Mouse (Mus musculus): Measurements from ENCODE around the gene Olfr324. TPM values are rescaled to one million over a fixed set of nuclear protein-coding genes. Genes with fewer than 3 reads are reported as not detected.

Olfr324 gene
- total RNA-seq (2021), result not detected
- long read RNA-seq, experiment 1, result 0 reads
- long read RNA-seq, experiment 2, result 0 reads

GRCm38 (mm10) chr11:58594814-58595213, at the start of gene Olfr324:
Gene Olfr324 (plus strand): TSS chr11:58595114.
- no peak for TF ChIP-seq CTCF (conservative IDR thresholded peaks at IDR 0.05)
- Histone ChIP-seq H3K27ac (no peak within 1 kb of the TSS), H3K4me3 (no peak within 1 kb of the TSS)
- DNase-seq (ENCODE audit: low spot score in 2 of 2), result no peak

- H3K4me3 ChIP-seq, result no peak within 1 kb of the TSS
- TF ChIP-seq CTCF (conservative IDR thresholded peaks at IDR 0.05), result no peak
- DNase-seq (ENCODE audit: low spot score in 2 of 2), result no peak
- H3K27ac ChIP-seq, result no peak within 1 kb of the TSS
Measured at GRCm38 (mm10) chr11:58546322-58546721, 48.6 kb upstream of the Olfr324 start, which contains the start of gene Olfr329-ps. Gene Olfr329-ps (minus strand): TSS chr11:58546422.

- no peak for TF ChIP-seq CTCF (conservative IDR thresholded peaks at IDR 0.05)
- no peak within 1 kb of the TSS for H3K27ac ChIP-seq
- no peak for DNase-seq (ENCODE audit: low spot score in 2 of 2)
- H3K4me3 ChIP-seq, result no peak within 1 kb of the TSS
Measured at GRCm38 (mm10) chr11:58555536-58555935, 39.4 kb upstream of the Olfr324 start, which contains the start of gene Olfr328. Gene Olfr328 (minus strand): TSS chr11:58555636.

GRCm38 (mm10) chr11:58570405-58570804, 24.5 kb upstream of the Olfr324 start, which contains the start of gene Olfr224:
Gene Olfr224 (minus strand): TSS chr11:58570553.
- TF ChIP-seq CTCF (conservative IDR thresholded peaks at IDR 0.05), result no peak
- no peak within 1 kb of the TSS for H3K27ac ChIP-seq
- DNase-seq (ENCODE audit: low spot score in 2 of 2), result no peak
- H3K4me3 ChIP-seq, result no peak within 1 kb of the TSS

GRCm38 (mm10) chr11:58577430-58577829, 17.5 kb upstream of the Olfr324 start, which contains the start of gene Olfr325:
Gene Olfr325 (plus strand): TSS chr11:58577730.
- no peak for TF ChIP-seq CTCF (conservative IDR thresholded peaks at IDR 0.05)
- Histone ChIP-seq H3K27ac (no peak within 1 kb of the TSS), H3K4me3 (no peak within 1 kb of the TSS)
- no peak for DNase-seq (ENCODE audit: low spot score in 2 of 2)

- DNase-seq (ENCODE audit: low spot score in 2 of 2), result peak; percentile 30 to 37
- TF ChIP-seq CTCF (conservative IDR thresholded peaks at IDR 0.05), result no peak
- no peak overlapping the region for H3K27ac ChIP-seq
Measured at GRCm38 (mm10) chr11:58578636-58579035, 16.3 kb upstream of the Olfr324 start.

GRCm38 (mm10) chr11:58587898-58588348, 7.0 kb upstream of the Olfr324 start:
- peak in 1 of 2 experiments; percentile 48 for DNase-seq (ENCODE audit: low spot score in 2 of 2)
- Histone ChIP-seq H3K27ac (no peak overlapping the region), H3K4me3 (no peak overlapping the region)
- peak; percentile 97 for TF ChIP-seq CTCF (conservative IDR thresholded peaks at IDR 0.05)

More at GRCm38 (mm10) chr11:58578636-58579035, 16.3 kb upstream of the Olfr324 start:
- H3K4me3 ChIP-seq, result no peak overlapping the region

- no peak overlapping the region for H3K27ac ChIP-seq
- DNase-seq (ENCODE audit: low spot score in 2 of 2), result no peak
- no peak for TF ChIP-seq CTCF (conservative IDR thresholded peaks at IDR 0.05)
- no peak overlapping the region for H3K4me3 ChIP-seq
Measured at GRCm38 (mm10) chr11:58588620-58589250, 6.2 kb upstream of the Olfr324 start.

GRCm38 (mm10) chr11:58597837-58598236, 2.9 kb downstream of the Olfr324 start:
- Histone ChIP-seq H3K4me3 (no peak overlapping the region), H3K27ac (no peak overlapping the region)
- DNase-seq (ENCODE audit: low spot score in 2 of 2), result no peak
- no peak for TF ChIP-seq CTCF (conservative IDR thresholded peaks at IDR 0.05)

- TF ChIP-seq CTCF (conservative IDR thresholded peaks at IDR 0.05), result no peak
- no peak for DNase-seq (ENCODE audit: low spot score in 2 of 2)
- Histone ChIP-seq H3K4me3 (no peak overlapping the region), H3K27ac (no peak overlapping the region)
Measured at GRCm38 (mm10) chr11:58602062-58602461, 7.1 kb downstream of the Olfr324 start.

GRCm38 (mm10) chr11:58602800-58603560, 8.1 kb downstream of the Olfr324 start:
- Histone ChIP-seq H3K27ac (no peak overlapping the region), H3K4me3 (no peak overlapping the region)
- no peak for TF ChIP-seq CTCF (conservative IDR thresholded peaks at IDR 0.05)

GRCm38 (mm10) chr11:58604688-58605087, 9.8 kb downstream of the Olfr324 start:
- no peak for TF ChIP-seq CTCF (conservative IDR thresholded peaks at IDR 0.05)
- DNase-seq (ENCODE audit: low spot score in 2 of 2), result no peak

More at GRCm38 (mm10) chr11:58602800-58603560, 8.1 kb downstream of the Olfr324 start:
- no peak for DNase-seq (ENCODE audit: low spot score in 2 of 2)

GRCm38 (mm10) chr11:58605228-58605627, 10.3 kb downstream of the Olfr324 start:
- no peak overlapping the region for H3K27ac ChIP-seq
- DNase-seq (ENCODE audit: low spot score in 2 of 2), result no peak
- no peak for TF ChIP-seq CTCF (conservative IDR thresholded peaks at IDR 0.05)

More at GRCm38 (mm10) chr11:58604688-58605087, 9.8 kb downstream of the Olfr324 start:
- Histone ChIP-seq H3K4me3 (no peak overlapping the region), H3K27ac (no peak overlapping the region)

More at GRCm38 (mm10) chr11:58605228-58605627, 10.3 kb downstream of the Olfr324 start:
- H3K4me3 ChIP-seq, result no peak overlapping the region
